In the genomic region with DNA sequence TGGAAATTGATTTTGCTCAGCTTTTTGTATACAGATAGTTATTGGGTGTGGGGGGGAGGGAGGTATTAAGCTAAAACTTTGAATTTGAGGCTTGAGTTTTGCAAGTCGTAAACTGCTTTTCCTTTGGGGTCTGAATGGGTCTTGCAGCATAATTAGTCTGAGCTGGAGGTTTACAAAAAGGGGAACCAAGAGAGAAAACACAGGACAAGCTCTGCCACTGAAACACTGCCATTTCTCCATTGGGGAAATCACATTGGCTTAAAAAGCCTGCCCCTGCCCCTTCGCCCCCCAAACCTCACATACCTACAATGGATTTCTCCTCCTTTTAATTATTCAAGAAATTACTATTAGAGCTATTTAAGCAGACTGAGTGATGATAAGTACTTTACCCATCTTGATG, we compare ENCODE assay signal across 17 mouse cellular contexts.
DNase-seq lines count a peak whose midpoint lies in the region; ATAC-seq and TF ChIP-seq lines count a peak whose summit lies in the region.
"Had no signal": no experiment of that assay in that cellular context is flagged by ENCODE, and none has a peak within 500 bp of the region (broad histone marks: within the 10 kb centered on the region; RNA-seq: fewer than 3 reads in every experiment).

No protein-coding gene starts in this region.

- H3K36me3 ChIP-seq in hindbrain, embryonic 16.5 days (ENCODE audit: control insufficient read depth, insufficient read depth, low read length) = no peaks in the 10 kb centered on the region
- no peaks in the 10 kb centered on the region for H3K36me3 ChIP-seq in hindbrain, embryonic 10.5 days
- H3K36me3 ChIP-seq: forebrain, embryonic 10.5 days; G1E; heart, embryonic 12.5 days; heart, embryonic 15.5 days; hindbrain, embryonic 12.5 days had no signal

- no peak overlapping the region for H3K4me3 ChIP-seq in hindbrain, embryonic 16.5 days (ENCODE audit: low read length)
- no peak overlapping the region for H3K4me3 ChIP-seq in hindbrain, embryonic 10.5 days
- H3K4me3 ChIP-seq: forebrain, embryonic 10.5 days; gastrocnemius, adult 2 months; heart, embryonic 12.5 days; heart, embryonic 15.5 days; hindbrain, embryonic 12.5 days had no signal

- H3K9me3 ChIP-seq in hindbrain, embryonic 16.5 days (ENCODE audit: control insufficient read depth, low read length) = no peaks in the 10 kb centered on the region
- H3K9me3 ChIP-seq in hindbrain, embryonic 10.5 days = 0 out of 2 replicates have a peak, but pooled peaks cover 2% of the 10 kb centered on the region
- H3K9me3 ChIP-seq: heart, embryonic 15.5 days; hindbrain, embryonic 12.5 days had no signal

- WGBS in hindbrain, embryonic 16.5 days = 53% methylated on average over 2 of the region's 2 CpGs
- 88% methylated on average over 2 of the region's 2 CpGs for WGBS in hindbrain, embryonic 10.5 days

- DNase-seq in hindbrain, embryonic 10.5 days (ENCODE audit: low spot score) = no peak
- peak; percentile 56 for DNase-seq in brain, embryonic 14.5 days (ENCODE audit: low read depth)
- DNase-seq in retina, embryonic 14.5 days (ENCODE audit: low spot score) = no peak
- no peak for DNase-seq in embryo, embryonic 10 days (ENCODE audit: low spot score)
- DNase-seq: B cell, adult 2 months; kidney, adult 11 months had no signal

- no peak overlapping the region for H3K9ac ChIP-seq in hindbrain, embryonic 16.5 days (ENCODE audit: low read depth, low read length)
- H3K9ac ChIP-seq: forebrain, postnatal 0 days; heart, embryonic 12.5 days; heart, embryonic 15.5 days; hindbrain, embryonic 12.5 days had no signal

- H3K4me1 ChIP-seq in hindbrain, embryonic 16.5 days (ENCODE audit: control insufficient read depth, insufficient read depth, low read depth, low read length) = peaks cover 17% of the 10 kb centered on the region
- peaks cover 22% of the 10 kb centered on the region for H3K4me1 ChIP-seq in hindbrain, embryonic 10.5 days (replicated peaks)

- TF ChIP-seq POLR2A in brain, embryonic 14.5 days (IDR thresholded peaks at IDR 0.05; ENCODE audit: borderline replicate concordance, extremely low read depth, insufficient read depth, insufficient read length, poor library complexity, severe bottlenecking) = no peak

- no peak overlapping the region for H3K4me2 ChIP-seq in hindbrain, embryonic 16.5 days (ENCODE audit: low read length)
- H3K4me2 ChIP-seq: heart, embryonic 12.5 days; heart, embryonic 15.5 days; hindbrain, embryonic 12.5 days had no signal

- no peak for ATAC-seq in hindbrain, embryonic 16.5 days
- peak; percentile 91 for ATAC-seq in granulocyte monocyte progenitor cell, adult 5-6 weeks (replicated peaks; ENCODE audit: poor library complexity, severe bottlenecking)
- ATAC-seq: Patski had no signal

- peak overlapping the region; percentile 12; the same call in 1 of the 2 replicates for H3K27ac ChIP-seq in hindbrain, embryonic 16.5 days (ENCODE audit: low read depth, low read length)
- H3K27ac ChIP-seq in hindbrain, embryonic 10.5 days = no peak overlapping the region
- H3K27ac ChIP-seq: forebrain, embryonic 10.5 days; gastrocnemius, adult 2 months; heart, embryonic 15.5 days; hindbrain, embryonic 12.5 days had no signal

- TF ChIP-seq CTCF in brain, embryonic 14.5 days (IDR thresholded peaks at IDR 0.05; ENCODE audit: borderline replicate concordance, extremely low read depth, insufficient read depth, insufficient read length) = no peak

- no peaks in the 10 kb centered on the region for H3K27me3 ChIP-seq in hindbrain, embryonic 16.5 days (replicated peaks; ENCODE audit: control insufficient read depth, insufficient read depth, low read length)
- no peaks in the 10 kb centered on the region for H3K27me3 ChIP-seq in hindbrain, embryonic 10.5 days (ENCODE audit: insufficient read depth, poor library complexity, severe bottlenecking)
- H3K27me3 ChIP-seq: CH12.LX; heart, embryonic 12.5 days; heart, embryonic 15.5 days; hindbrain, embryonic 12.5 days; Patski had no signal
